Mouse (Mus musculus): ENCODE data around the gene Ash1l.

Ash1l gene

GRCm38 (mm10) chr3:88950576-88951326 lies at the start of gene Ash1l, which contains the start of gene Dap3:
Gene Ash1l, plus strand, starts transcription at chr3:88950622.
Gene Dap3, minus strand, starts transcription at chr3:88951181.
- peak; percentile 61 to 69 for DNase-seq (ENCODE audit: low spot score in 2 of 2)

DNA sequence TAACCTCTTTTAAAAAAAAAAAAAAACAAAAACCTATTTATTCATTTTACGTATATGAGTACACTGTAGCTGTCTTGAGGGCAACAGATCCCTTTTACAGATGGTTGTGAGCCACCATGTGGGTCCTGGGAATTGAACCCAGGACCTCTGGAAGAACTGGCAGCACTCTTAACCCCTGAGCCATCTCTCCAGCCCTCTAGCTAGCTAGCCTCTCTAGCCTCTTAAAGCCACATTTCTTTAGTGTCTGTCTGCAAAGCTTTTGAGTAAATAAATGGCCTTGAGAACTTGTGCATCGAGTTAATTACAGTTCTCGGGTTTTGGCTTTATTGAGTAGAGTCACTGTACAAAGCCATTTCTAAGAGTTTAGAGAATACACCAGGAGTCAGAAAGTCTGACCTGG lies 45.6 kb upstream of the Ash1l start:
- DNase-seq (ENCODE audit: low spot score in 2 of 2), result no peak

GRCm38 (mm10) chr3:88905209-88905608 lies 45.2 kb upstream of the Ash1l start:
- no peak for DNase-seq (ENCODE audit: low spot score in 2 of 2)

GRCm38 (mm10) chr3:88905741-88906140 lies 44.7 kb upstream of the Ash1l start:
- no peak for DNase-seq (ENCODE audit: low spot score in 2 of 2)

GRCm38 (mm10) chr3:88906393-88907159 lies 43.8 kb upstream of the Ash1l start:
- no peak for DNase-seq (ENCODE audit: low spot score in 2 of 2)

DNA sequence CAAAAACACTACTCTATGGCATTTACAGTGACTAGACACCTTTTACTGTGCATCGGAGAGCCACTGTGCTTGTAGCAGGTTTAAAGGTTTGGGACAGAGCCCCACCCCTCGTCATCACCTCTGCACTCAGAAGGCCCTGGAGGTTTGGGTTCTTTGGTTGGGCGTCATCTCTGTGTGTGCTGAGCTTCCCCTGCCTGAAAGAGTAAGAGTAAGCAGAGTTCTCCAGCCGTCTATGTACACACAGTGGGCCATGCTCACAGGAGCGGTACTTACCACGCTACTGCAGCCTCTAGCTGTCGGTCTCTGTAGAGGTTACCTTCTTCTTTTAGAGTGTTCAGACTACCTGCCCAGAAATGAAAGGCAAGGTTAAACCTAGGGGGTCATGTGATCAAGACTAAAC lies 37.8 kb upstream of the Ash1l start:
- DNase-seq (ENCODE audit: low spot score in 2 of 2), result no peak

DNA sequence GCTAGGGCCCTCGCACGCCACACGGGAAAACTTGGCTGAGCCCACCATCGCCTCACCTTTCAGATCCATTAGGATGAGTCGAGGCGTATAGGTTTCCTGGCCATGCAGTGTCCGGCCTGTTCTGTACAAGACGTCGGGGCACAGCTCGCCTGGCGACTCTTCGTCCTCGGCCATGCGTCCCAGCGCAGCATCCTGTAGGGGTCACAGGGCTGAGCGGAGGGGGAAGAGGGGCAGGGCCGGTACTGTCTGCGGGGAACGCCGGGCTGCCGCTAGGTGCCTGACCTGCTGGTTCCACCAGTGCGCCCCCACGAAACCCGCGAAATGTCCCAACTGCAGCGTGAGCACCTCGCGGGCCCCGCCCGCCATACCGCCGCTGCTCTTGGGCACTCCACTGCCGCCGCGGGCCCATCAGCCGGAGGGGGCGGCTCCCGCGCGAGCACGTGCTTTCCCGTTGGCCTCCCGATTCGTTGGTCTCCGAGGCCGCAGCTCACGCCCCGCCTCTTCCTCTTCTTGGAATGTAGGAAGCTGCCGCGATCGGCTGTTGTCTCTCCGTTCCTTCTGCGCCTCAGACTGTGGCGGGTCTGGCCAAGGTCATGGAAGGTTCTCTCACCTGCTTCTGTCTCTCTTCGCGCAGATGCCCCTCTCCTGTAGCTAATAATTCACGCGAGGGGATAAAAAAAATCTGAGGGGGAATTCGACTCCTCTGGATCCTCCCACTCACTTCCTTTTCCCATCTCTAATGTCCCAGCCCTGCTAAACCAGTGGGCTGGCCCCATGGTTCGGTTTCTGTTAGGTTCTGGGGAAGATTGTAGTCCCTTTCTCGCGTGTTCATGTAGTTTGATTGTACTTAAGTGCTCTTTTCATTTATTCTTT lies 36.7 kb upstream of the Ash1l start, which contains the start of gene Msto1:
Gene Msto1 (minus strand): TSS at position 489 of the 873 bp plus-strand sequence.
- DNase-seq (ENCODE audit: low spot score in 2 of 2), result peak; percentile 83 to 91

GRCm38 (mm10) chr3:88914384-88914810 lies 36.0 kb upstream of the Ash1l start:
- DNase-seq (ENCODE audit: low spot score in 2 of 2), result no peak

DNA sequence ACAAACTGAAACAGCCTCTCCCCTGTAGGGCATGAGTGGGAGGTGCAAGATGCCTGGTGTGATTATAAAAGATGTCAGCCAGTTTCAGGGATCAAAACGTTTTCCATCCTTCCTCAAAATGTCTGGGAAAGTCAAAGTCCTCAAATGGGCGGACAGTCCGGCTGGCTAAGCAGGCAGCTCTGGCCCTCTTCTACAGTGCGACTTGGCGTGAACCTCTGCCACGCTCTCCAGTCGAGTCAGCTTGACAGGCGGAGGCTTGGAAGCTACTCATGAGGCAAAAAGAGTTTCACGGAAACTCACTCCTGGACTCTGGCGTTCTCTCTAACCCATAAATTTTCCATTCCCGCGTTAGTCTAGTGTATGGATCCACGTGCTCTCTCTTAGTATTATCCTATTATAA lies 31.4 kb upstream of the Ash1l start:
- no peak for DNase-seq (ENCODE audit: low spot score in 2 of 2)

DNA sequence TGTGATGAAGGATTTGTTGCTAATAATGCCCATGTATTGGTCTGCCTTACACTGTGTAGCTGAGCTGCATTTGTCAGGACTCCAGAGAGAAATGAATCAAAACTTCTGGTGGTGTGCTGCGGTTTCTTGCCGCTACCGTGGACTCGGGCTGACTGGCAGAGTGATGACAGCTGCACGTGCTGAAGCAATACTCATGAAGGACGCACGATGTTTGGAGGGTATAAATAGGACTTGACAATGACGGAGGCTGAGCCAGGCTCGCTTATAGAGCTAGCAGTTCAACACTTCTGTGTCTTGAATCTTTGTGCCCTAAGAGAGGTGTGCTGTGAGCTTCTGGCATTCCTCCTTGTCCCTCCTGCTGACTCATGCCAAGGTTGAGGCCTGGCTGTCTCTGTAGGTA lies 29.0 kb upstream of the Ash1l start:
- DNase-seq (ENCODE audit: low spot score in 2 of 2), result no peak

- DNase-seq (ENCODE audit: low spot score in 2 of 2), result no peak
Measured at GRCm38 (mm10) chr3:88923989-88924591, 26.3 kb upstream of the Ash1l start.

DNA sequence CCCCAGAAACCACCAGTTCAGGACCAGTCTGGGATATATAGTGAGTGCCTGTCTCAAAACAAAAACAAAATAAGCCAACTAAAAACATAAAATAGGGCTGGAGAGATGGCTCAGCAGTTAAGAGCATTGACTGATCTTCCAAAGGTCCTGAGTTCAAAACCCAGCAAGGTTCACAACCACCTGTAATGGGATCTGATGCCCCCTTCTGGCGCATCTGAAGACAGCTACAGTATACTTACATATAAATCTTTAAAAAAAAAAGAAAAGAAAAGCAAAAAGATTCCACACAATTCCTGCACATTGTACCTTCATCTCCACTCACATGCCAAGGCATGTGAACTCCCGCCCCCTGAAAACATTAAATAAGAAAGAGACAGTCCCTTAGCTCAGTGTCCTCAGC lies 24.8 kb upstream of the Ash1l start:
- no peak for DNase-seq (ENCODE audit: low spot score in 2 of 2)

DNA sequence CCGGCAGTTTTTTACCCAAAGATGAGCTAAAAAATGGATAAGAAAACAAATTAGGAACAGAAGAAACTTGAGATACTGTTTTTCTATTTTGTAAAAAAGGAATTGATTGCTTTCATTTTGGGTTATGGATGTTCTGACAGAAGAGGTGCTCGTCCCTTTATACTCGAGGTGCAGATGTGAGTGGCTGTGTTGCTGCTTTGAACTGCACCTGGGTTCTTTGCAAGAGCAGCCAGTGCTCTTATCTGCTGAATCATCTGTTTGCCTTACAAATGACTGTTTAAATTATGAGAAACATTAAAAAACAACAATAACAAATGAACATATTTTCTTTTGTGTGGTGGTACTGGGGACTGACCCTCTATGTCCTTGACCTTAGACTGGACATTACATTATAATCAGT lies 20.9 kb upstream of the Ash1l start:
- no peak for DNase-seq (ENCODE audit: low spot score in 2 of 2)

GRCm38 (mm10) chr3:88939071-88939470 lies 11.4 kb upstream of the Ash1l start:
- DNase-seq (ENCODE audit: low spot score in 2 of 2), result no peak

DNA sequence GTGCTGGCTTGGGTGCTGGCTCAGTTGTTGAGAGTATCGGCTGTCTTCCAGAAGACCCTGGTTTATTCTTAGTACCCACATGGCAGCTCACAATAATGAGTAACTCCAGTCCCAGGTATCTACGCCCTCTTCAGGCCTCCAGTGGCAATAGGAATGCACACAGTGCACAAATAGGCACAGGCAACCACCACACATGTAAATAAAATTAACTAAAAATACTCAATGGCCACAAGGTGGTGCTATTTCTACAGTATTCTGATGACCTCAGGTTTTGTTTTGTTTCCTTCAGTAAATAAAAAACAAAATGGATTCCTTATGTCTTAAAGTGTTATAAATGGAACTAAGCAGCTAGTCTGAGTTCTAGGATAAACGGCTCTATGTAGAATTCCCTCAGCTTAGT lies 10.7 kb upstream of the Ash1l start:
- no peak for DNase-seq (ENCODE audit: low spot score in 2 of 2)

GRCm38 (mm10) chr3:88942316-88942880 lies 8.0 kb upstream of the Ash1l start:
- no peak for DNase-seq (ENCODE audit: low spot score in 2 of 2)

DNA sequence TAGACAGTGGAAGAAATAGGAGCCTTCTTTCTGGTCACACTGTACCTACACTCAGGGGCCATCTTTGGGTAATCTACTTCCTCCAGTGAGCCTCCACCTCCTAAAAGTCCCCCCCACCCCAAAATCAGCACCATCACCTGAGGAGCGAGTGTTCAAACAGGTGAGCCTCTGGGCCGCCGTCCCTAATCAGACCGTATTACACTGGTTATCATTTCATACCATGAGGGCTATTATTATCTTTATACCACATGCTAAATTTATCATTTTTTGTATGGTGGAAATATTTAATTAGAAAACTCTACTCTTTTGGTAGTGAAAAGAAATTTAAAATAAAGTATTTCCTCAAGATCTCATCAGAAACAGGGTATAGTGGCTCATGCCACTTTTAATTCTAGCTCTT lies 6.3 kb upstream of the Ash1l start:
- DNase-seq (ENCODE audit: low spot score in 2 of 2), result no peak

DNA sequence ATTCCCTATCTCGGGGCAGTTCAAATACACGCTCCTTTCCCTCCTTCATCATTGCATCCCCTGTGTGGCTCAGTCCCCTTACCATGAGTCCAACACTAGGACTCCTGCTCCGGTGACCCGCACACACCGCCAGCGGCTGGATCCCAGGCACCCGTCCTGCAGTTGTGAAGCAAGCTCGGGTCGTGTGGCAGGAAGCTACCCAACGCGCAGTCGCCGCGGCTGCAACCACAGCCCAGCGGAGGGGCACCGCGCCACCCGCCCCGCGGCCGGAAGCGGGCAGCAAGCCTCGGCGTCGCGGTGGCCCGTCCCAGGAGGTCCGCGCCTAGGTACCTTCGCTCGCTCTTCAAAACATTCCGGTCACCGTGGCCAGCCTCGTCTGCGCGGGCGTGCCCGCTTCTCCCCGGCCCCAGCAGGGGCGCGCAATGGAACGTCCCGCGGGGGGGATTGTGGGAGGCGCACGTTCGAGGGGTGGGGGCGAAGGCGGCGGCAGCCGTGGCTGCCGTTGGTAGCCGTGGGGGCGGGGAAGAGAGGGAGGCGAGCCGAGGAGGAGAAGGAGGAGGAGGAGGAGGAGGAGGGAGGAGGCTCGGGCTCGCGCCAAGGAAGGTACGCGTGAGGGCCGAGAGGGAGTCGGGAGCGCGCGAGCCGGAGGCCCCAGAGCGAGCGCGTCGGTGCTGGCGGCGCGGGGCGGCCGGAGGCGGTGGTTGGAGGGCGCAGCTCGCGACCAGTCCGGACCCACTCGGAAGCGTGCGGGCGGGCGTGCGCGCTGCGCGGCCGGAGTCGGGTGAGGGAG lies 441 bp upstream of the Ash1l start:
- peak; percentile 71 to 72 for DNase-seq (ENCODE audit: low spot score in 2 of 2)

GRCm38 (mm10) chr3:88951327-88951800 lies 942 bp downstream of the Ash1l start:
- DNase-seq (ENCODE audit: low spot score in 2 of 2), result no peak

- DNase-seq (ENCODE audit: low spot score in 2 of 2), result no peak
Measured at GRCm38 (mm10) chr3:88953246-88953645, 2.8 kb downstream of the Ash1l start.

Measured in frontal cortex, postnatal 14 days (tissue).